Mouse (Mus musculus) intestine, embryonic 14.5 days (tissue): ENCODE data around the gene Serpina16. TPM values are rescaled to one million over a fixed set of nuclear protein-coding genes. Genes with fewer than 3 reads are reported as not detected.

ENCODE experiments used
- polyA plus RNA-seq: library from polyadenylated mRNA; unstranded; fragments of >200 nt; fragmentation: Nextera tagmentation; extraction: Ambion mirVana; gene quantifications from 2 replicates; pipeline ENCODE4 v1.2.1, GENCODE M21; 2014

The Serpina16 gene
- polyA plus RNA-seq, 1 experiment from 2014 or later: 0.27 TPM

Other genes with a start within 250 kb of the Serpina16 start
- 37.9 and 42.5 TPM in 2 replicates for gene Ifi27, start 241.9 kb downstream of the Serpina16 start, polyA plus RNA-seq
- 16.4 and 23.2 TPM in 2 replicates for gene Ifi27l2a, start 232.5 kb downstream of the Serpina16 start, polyA plus RNA-seq
- 6.5 and 8.5 TPM in 2 replicates for gene Ifi27l2b, start 218.9 kb downstream of the Serpina16 start, polyA plus RNA-seq
- 1.2 and 1.8 TPM in 2 replicates for gene Ppp4r4, start 143.9 kb downstream of the Serpina16 start, polyA plus RNA-seq
- gene Serpina10, start 44.7 kb downstream of the Serpina16 start, polyA plus RNA-seq: 0.42 TPM in 2 replicates
- gene Serpina6, start 18.9 kb downstream of the Serpina16 start, polyA plus RNA-seq: 0.90 and 75.1 TPM in 2 replicates
- 0.20 TPM in 1 of 2 replicates, not detected in the other for gene Serpina1f, start 19.4 kb upstream of the Serpina16 start, polyA plus RNA-seq
- gene Serpina1d, start 97.5 kb upstream of the Serpina16 start, polyA plus RNA-seq: 5.2 and 6.6 TPM in 2 replicates
- 58.4 and 58.7 TPM in 2 replicates for gene Serpina1b, start 154.2 kb upstream of the Serpina16 start, polyA plus RNA-seq
- 35.4 and 41.6 TPM in 2 replicates for gene Serpina1a, start 187.4 kb upstream of the Serpina16 start, polyA plus RNA-seq
- 30.5 and 35.0 TPM in 2 replicates for gene Serpina1c, start 228.7 kb upstream of the Serpina16 start, polyA plus RNA-seq